Mouse (Mus musculus) retina, postnatal 1 day (tissue): ENCODE data around the gene Tph1.

Source experiments
- DNase-seq: peaks from one replicate; pipeline ENCODE4 v3.0.0-alpha.2; 2012

Gene Tph1

GRCm38 (mm10) chr7:46597006-46597405 is 75.3 kb downstream of the Tph1 start:
- no peak for DNase-seq
